Mouse (Mus musculus) stomach, postnatal 0 days (tissue): ENCODE measurements around the gene Rab6a. TPM values are rescaled to one million over a fixed set of nuclear protein-coding genes. Genes with fewer than 3 reads are reported as not detected.

Source experiments
- ATAC-seq: fragments of 200-750 bp; cut with Nextera tagmentation; 2 replicates; pipeline ENCODE4 v1.8.0; 2017; ENCODE audit not compliant: low FRiP score, low TSS enrichment
- DNase-seq: peaks from one replicate; pipeline ENCODE4 v3.0.0-alpha.2; 2016; ENCODE audit warnings: low spot score
- H3K27ac ChIP-seq: fragments of 300-500 bp; sonication (generic); replicated peaks from 2 replicates; pipeline ENCODE4 v1.5.1; 2014; ENCODE audit warnings: mild to moderate bottlenecking, control low read depth
- H3K27me3 ChIP-seq: fragments of 300-500 bp; sonication (generic); 2 replicates; pipeline ENCODE4 v1.6.1; 2014; ENCODE audit warnings: low read length; ENCODE audit not compliant: control insufficient read depth, insufficient read depth
- H3K36me3 ChIP-seq: fragments of 300-500 bp; sonication (generic); 2 replicates; pipeline ENCODE4 v1.6.1; 2014; ENCODE audit warnings: low read length, mixed read lengths; ENCODE audit not compliant: control insufficient read depth, insufficient read depth
- H3K4me1 ChIP-seq: fragments of 300-500 bp; sonication (generic); replicated peaks from 2 replicates; pipeline ENCODE4 v1.6.1; 2014; ENCODE audit warnings: antibody characterized with exemption; ENCODE audit not compliant: control insufficient read depth, insufficient read depth
- H3K4me2 ChIP-seq: fragments of 300-500 bp; sonication (generic); replicated peaks from 2 replicates; pipeline ENCODE4 v1.6.1; 2014; ENCODE audit warnings: low read depth, mild to moderate bottlenecking, control low read depth, moderate library complexity
- H3K4me3 ChIP-seq: fragments of 300-500 bp; sonication (generic); 2 replicates; pipeline ENCODE4 v1.5.1; 2014; ENCODE audit warnings: low read depth, low read length, control low read depth
- H3K9ac ChIP-seq: fragments of 300-500 bp; sonication (generic); 2 replicates; pipeline ENCODE4 v1.6.1; 2014; ENCODE audit warnings: mild to moderate bottlenecking, low read length, control low read depth, mixed read lengths
- H3K9me3 ChIP-seq: fragments of 300-500 bp; sonication (generic); 2 replicates; pipeline ENCODE4 v1.6.1; 2016; ENCODE audit warnings: low read length; ENCODE audit not compliant: control insufficient read depth
- CTCF ChIP-seq: IDR thresholded peaks from 2 replicates; pipeline ENCODE4 v1.5.1; 2016; ENCODE audit warnings: antibody characterized with exemption, low read depth, mild to moderate bottlenecking, moderate library complexity
- EP300 ChIP-seq: optimal IDR thresholded peaks from 2 replicates; pipeline ENCODE3; 2016; ENCODE audit warnings: antibody characterized with exemption
- WGBS: fragments of 180-500 bp; shearing (Covaris S2); extraction: QIAGEN DNeasy Blood & Tissue Kit; methylation state at CpG from one replicate; pipeline ENCODE4 v1.1.7; 2014; 5-methylcytosine and 5-hydroxymethylcytosine counted together
- polyA plus RNA-seq: library from polyadenylated mRNA; unstranded; fragments of >200 nt; fragmentation: Nextera tagmentation; extraction: Ambion mirVana; gene quantifications from 2 replicates; pipeline ENCODE4 v1.2.1, GENCODE M21; 2015

Rab6a gene
- polyA plus RNA-seq, 1 experiment from 2014 or later = 76.3 TPM

- DNase-seq (no peak), ATAC-seq (no peak)
- no peaks in the 10 kb centered on the region for H3K36me3 ChIP-seq
- no peaks in the 10 kb centered on the region for H3K9me3 ChIP-seq
- WGBS = 33% methylated on average over 1 of the region's 1 CpGs
- H3K4me1 ChIP-seq = no peaks in the 10 kb centered on the region
- no peaks in the 10 kb centered on the region for H3K27me3 ChIP-seq
- TF ChIP-seq CTCF (no peak), EP300 (no peak)
- no peak overlapping the region for H3K4me2 ChIP-seq
- H3K4me3 ChIP-seq = no peak overlapping the region
- no peak overlapping the region for H3K9ac ChIP-seq
- H3K27ac ChIP-seq = peak overlapping the region; percentile 46
Observed at GRCm38 (mm10) chr7:100589816-100590215, 17.4 kb upstream of the Rab6a start.

GRCm38 (mm10) chr7:100590504-100590844, 16.7 kb upstream of the Rab6a start:
- DNase-seq (no peak), ATAC-seq (no peak)
- Histone ChIP-seq H3K4me3 (peak overlapping the region; percentile 52), H3K9ac (peak overlapping the region; percentile 69), H3K9me3 (no peaks in the 10 kb centered on the region), H3K4me1 (no peaks in the 10 kb centered on the region), H3K27ac (peak overlapping the region; percentile 96), H3K36me3 (no peaks in the 10 kb centered on the region), H3K4me2 (peak overlapping the region; percentile 56), H3K27me3 (no peaks in the 10 kb centered on the region)
- WGBS = 18% methylated on average over 7 of the region's 7 CpGs
- TF ChIP-seq CTCF = no peak
- no peak for TF ChIP-seq EP300

- Histone ChIP-seq H3K27me3 (no peaks in the 10 kb centered on the region), H3K4me1 (no peaks in the 10 kb centered on the region), H3K4me3 (peak overlapping the region; percentile 52), H3K36me3 (no peaks in the 10 kb centered on the region), H3K9ac (peak overlapping the region; percentile 69), H3K27ac (peak overlapping the region; percentile 96), H3K4me2 (peak overlapping the region; percentile 56), H3K9me3 (no peaks in the 10 kb centered on the region)
- WGBS = 1% methylated on average over 16 of the region's 20 CpGs
- DNase-seq = peak; percentile 92
- TF ChIP-seq EP300 (no peak), CTCF (0 out of 2 replicates have a peak, but pooled peaks have one; percentile 21)
- ATAC-seq = peak; percentile 97
Observed at GRCm38 (mm10) chr7:100590845-100591521, 16.2 kb upstream of the Rab6a start.

- DNase-seq = no peak
- peak overlapping the region; percentile 56 for H3K4me2 ChIP-seq
- H3K27me3 ChIP-seq = no peaks in the 10 kb centered on the region
- no peaks in the 10 kb centered on the region for H3K9me3 ChIP-seq
- H3K27ac ChIP-seq = peak overlapping the region; percentile 96
- no peak overlapping the region; the same call in 1 of the 2 replicates for H3K9ac ChIP-seq
- 3% methylated on average over 2 of the region's 2 CpGs for WGBS
- no peaks in the 10 kb centered on the region for H3K4me1 ChIP-seq
- TF ChIP-seq CTCF (no peak), EP300 (no peak)
- H3K4me3 ChIP-seq = peak overlapping the region; percentile 52
- no peak for ATAC-seq
- H3K36me3 ChIP-seq = no peaks in the 10 kb centered on the region
Observed at GRCm38 (mm10) chr7:100591522-100591852, 15.7 kb upstream of the Rab6a start.

- no peaks in the 10 kb centered on the region for H3K36me3 ChIP-seq
- H3K9ac ChIP-seq = no peak overlapping the region
- H3K27me3 ChIP-seq = no peaks in the 10 kb centered on the region
- H3K4me1 ChIP-seq = no peaks in the 10 kb centered on the region
- no peak for ATAC-seq
- H3K27ac ChIP-seq = no peak overlapping the region
- H3K9me3 ChIP-seq = no peaks in the 10 kb centered on the region
- no peak overlapping the region for H3K4me2 ChIP-seq
- no peak overlapping the region for H3K4me3 ChIP-seq
- no peak for TF ChIP-seq EP300
- no peak for TF ChIP-seq CTCF
- no peak for DNase-seq
Observed at GRCm38 (mm10) chr7:100593349-100593748, 13.9 kb upstream of the Rab6a start.

- WGBS = 50% methylated on average over 5 of the region's 5 CpGs
- ATAC-seq = no peak
- H3K4me1 ChIP-seq = no peaks in the 10 kb centered on the region
- H3K27ac ChIP-seq = no peak overlapping the region
- TF ChIP-seq EP300 = no peak
- no peak for TF ChIP-seq CTCF
- no peaks in the 10 kb centered on the region for H3K9me3 ChIP-seq
- no peaks in the 10 kb centered on the region for H3K36me3 ChIP-seq
- H3K9ac ChIP-seq = no peak overlapping the region
- no peaks in the 10 kb centered on the region for H3K27me3 ChIP-seq
- no peak overlapping the region for H3K4me2 ChIP-seq
- no peak overlapping the region for H3K4me3 ChIP-seq
- DNase-seq = no peak
Observed at GRCm38 (mm10) chr7:100600211-100600610, 7.0 kb upstream of the Rab6a start.
